Mouse (Mus musculus): ENCODE results near the gene Eif3l.
A peak's percentile ranks its signal among the peaks of the same experiment; 100 is the strongest.
"Not testable (repeated sequence)": the region's sequence is repeated elsewhere in the genome, so short reads cannot be mapped to it uniquely, and the experiment has no call there.

Eif3l gene

DNA sequence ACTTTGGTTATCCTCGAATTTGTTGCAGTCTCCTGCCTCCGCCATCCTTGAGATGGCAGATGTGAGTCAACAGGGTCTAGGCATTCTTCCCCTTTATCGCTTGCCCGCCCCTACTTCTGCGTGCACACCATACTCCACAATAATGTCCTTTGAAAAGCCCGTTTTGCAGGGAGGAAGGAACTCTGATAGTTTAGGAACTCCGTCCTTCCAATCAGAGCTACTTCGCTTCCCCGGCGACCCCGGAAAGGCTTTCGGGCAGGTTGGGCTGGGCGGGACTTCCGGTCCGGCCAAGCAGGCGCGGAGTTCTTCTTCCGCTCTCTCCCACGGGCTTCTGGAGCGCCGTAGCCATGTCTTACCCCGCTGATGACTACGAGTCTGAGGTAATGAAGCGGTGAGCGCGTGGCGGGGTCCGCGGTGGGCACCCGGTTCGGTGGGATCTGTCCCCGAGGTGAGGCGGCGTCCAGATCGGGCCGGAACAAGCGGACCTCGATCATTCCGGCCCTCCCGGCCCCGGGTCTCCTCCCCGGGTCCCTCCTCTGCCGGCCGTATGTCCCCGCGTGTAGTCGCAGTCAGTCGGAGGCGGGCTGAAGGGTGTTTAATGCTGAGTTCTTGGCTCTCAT is at the start of gene Eif3l:
Gene Eif3l, plus strand, starts transcription at position 267 of the 620 bp plus-strand sequence.
- peak; percentile 77 for DNase-seq (ENCODE audit: low read depth, low spot score)

DNA sequence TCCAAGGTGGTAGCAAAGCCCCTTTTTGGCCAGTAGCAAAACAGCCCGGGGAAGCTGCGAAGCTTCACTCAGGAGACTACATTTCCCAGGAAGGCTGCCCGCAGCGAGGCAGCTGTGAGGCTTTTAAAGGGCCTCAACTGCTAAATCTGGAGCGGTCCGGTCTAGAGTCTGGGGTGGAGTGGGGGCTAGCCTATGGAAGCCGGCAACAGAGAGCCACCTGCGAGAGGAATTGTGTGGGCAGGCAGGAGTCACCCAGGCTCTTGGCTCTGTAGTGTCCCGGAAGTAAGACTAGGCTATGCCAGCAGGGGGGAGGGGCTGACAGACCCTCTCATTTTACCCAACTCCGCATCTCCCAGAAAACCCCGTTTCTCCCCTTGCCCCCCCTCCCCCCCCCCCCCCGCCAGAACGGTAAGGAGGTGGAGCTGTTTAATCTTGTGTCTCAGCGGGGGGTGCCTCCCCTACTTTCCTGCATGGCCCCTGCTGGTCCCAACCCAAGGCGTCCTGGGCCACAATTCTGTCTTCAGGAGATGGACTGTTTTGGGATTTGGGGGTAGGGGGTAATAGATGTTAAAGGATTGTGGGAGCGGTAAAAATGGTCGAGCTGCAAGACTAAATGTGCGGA is 49.2 kb upstream of the Eif3l start:
- no peak for DNase-seq (ENCODE audit: low read depth, low spot score)

DNA sequence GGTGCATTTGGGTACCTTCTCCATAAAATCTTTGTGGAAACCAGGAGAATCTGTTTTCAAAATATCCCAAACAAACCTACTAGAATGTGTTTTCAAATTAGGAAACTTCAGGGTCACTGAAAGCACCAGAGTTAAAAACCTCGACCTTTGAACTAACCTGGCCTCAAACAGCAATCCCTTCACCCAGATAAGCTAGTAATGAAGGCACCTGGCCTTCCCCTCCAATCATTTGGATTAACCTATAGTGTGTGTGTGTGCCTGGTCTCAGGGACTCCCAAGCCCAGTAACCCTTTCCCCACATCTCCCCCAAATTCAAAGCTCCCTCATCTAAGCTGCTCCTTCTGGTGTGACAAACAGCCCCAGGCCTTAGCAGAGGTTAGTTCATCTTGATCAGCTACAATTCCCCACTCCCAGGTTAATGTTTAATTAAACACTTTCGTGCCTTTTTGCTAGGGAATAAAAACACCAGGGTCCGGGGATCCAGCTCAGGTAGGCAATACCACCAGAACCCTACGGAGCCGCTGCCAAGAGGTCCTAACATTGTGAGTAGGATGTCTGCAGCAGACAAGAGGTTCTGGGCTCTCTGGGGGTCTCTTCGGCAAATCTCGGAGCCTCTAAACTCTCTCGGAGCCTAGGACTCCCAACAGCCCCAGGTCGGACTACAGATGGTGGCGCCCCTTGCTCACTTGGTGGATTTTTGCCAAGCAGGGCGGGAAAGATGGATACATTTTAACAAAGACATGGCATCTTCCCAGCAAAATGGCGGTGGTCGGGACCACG is 48.3 kb upstream of the Eif3l start:
- no peak for DNase-seq (ENCODE audit: low read depth, low spot score)

DNA sequence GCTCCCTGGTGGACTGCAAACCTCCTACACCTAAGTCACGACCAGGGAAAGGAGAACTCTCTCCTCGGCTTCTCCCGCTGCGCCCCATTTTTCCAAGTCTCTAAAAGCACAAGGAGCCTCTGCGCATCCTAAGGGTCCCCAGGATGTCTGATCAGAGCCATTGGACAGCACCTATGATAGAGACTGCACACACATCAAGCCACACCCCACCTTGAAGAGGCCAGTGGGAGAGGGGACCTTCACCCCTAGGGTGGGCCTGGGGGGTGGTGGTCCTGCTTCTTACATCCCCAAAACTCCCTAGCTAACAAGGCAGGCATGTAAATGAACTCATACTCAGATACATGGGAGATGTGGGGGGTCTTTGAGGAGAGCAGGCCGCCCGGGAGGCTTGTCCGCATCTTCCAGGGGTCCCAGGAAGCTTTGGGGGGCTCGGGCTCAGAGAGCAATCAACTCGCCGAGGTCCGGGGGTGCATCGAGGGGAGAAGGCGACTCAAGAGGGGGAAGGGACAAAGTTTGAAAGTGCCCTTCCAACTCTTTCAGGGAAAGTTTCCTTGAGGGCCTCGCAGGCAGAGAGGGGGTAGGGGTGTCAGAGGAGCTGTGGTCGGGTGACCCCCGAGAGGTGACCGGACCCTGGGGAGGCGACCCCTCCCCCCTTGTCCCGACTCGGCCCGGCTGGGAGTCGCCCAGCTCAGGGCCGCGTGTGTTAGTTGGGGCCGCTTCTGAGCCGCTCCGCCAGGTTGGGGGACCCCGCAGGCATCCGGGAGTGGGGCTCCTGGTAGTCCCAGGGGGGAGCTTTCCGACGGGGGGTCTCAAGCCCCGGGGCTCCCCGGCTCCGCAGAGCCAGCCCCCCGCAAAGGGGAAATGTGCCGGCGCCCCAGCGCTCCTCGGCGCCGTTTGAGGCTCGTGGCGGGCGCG is 47.4 kb upstream of the Eif3l start:
- DNase-seq (ENCODE audit: low read depth, low spot score), result no peak

DNA sequence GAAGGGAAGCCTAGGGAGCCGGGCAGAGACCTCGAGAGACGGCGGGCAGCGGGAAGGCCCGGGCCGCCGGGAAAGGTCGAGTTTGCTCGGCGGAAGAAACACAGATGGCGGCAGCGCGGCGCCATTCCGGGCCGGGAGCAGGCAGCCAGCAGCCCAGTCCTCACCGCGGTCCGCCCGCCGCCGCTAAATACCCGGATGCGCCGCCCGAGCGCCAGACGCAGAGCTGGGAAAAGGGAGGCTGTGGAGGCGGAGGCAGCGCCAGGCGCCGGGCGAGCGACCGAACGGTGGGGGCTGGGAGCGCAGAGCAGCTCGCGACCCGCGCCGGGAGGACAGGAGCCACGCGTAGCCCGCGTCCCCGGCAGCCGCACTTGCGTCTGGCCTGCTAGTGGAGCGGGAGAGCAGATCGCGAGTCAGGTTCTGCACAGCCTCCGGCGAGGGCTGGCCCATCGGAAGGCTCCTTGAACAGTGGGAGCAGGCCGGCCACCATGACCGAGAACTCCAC is 46.7 kb upstream of the Eif3l start, which contains the start of gene H1f0:
Gene H1f0, plus strand, starts transcription at position 214 of the 502 bp plus-strand sequence.
- DNase-seq (ENCODE audit: low read depth, low spot score), result peak; percentile 84

DNA sequence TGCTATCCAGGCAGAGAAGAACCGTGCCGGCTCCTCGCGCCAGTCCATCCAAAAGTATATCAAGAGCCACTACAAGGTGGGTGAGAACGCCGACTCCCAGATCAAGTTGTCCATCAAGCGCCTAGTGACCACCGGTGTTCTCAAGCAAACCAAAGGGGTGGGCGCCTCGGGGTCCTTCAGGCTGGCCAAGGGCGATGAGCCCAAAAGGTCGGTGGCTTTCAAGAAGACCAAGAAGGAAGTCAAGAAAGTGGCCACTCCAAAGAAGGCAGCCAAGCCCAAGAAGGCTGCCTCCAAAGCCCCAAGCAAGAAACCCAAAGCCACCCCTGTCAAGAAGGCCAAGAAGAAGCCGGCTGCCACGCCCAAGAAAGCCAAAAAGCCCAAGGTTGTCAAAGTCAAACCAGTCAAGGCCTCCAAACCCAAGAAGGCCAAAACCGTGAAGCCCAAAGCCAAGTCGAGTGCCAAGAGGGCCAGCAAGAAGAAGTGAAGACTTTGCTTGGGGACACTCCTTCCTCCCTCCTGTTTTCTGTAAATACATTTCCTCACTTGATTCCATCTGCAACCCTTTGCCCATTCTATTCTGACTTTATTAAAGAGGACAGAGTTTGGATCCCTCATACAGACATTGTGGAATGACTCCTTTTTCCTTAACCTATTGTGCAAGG is 46.0 kb upstream of the Eif3l start:
- DNase-seq (ENCODE audit: low read depth, low spot score), result no peak

DNA sequence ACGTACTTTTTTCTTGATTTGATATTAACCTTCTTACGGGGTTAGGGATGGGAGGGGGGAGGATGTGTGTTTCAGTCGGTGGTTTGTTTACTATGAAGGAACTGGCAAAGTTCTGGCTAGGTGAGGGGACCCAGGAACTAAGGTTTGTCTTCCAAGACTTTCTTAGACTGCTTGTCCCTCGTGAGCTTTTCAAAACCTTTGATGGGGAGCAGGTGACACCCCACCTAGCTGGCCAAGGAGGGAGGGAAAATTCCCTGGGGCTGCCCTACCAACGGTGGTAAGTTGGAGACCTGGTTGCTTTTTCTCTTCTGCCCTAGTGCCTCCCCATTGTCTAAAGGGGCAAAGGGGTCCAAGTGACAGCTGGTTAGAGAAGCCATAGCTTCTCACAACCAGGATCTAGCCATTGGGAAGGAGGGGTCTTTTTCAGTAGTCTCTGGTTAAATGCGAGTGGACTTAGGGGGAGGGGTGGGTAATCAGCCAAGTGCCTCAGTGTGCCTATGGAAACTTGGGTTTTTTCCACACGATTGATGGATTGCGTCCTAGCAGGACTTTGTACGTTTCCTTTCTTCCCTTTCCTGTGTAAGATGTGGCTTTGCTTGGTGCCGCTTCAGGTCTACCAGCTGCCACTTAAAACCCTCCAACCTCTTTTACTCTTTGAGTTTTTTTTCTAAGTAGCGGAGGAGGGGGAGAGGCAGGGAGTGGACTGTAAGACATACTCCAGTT is 45.3 kb upstream of the Eif3l start:
- no peak for DNase-seq (ENCODE audit: low read depth, low spot score)

DNA sequence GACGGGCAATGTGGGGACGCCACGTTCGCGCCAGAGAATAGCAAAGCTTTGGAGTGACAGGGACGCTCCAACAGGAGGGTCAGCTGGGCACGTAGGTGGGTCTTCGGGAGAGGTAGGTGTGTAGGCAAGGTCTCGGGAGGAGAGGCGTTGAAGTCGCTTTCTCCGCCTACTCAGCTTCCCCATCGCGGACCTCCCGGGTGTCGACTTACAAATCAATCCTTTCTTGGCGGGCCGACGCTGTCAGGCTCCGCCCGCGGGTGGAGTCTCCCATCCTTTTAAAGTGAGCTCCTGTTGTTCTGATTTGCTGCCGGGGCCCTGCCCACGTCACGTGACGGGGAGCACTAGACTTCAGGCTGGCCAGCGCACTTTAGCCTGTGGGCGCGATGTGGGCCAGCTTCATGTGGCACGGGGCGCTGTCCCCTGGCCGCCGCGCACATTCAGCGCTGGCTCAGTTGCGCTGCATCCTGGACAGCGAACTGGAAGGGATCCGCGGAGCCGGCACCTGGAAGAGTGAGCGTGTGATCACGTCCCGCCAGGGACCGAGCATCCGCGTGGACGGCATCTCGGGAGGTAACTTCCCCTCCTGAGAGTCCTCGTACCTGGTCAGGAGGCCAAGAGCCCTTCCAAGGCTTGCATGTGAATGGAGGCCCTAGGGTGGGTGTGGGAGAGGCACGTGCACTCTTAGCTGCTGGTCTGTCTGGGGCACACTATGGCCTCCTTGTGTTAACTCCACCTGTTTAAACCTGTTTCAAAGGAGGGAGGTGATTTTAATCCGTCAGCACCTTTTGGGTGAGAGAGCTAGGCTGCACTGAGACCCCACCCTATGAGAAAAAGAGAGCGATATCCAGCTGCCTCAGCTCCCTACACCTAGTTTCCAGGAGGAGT is 44.2 kb upstream of the Eif3l start:
- peak; percentile 90 for DNase-seq (ENCODE audit: low read depth, low spot score)

DNA sequence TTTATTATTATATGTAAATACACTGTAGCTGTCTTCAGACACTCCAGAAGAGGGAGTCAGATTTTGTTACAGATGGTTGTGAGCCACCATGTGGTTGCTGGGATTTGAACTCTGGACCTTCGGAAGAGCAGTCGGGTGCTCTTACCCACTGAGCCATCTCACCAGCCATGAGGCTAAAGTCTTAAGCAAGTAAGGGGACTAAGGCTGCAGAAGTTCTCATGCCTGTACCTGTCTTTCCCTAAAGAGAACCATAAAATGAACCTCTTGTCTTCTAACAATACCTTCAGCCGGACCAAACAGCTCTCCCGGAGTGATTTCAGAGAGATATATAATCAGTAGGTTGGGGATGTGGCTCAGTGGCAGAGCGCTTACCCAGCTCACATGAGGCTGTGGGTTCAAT is 43.1 kb upstream of the Eif3l start:
- DNase-seq (ENCODE audit: low read depth, low spot score), result not testable (repeated sequence)

DNA sequence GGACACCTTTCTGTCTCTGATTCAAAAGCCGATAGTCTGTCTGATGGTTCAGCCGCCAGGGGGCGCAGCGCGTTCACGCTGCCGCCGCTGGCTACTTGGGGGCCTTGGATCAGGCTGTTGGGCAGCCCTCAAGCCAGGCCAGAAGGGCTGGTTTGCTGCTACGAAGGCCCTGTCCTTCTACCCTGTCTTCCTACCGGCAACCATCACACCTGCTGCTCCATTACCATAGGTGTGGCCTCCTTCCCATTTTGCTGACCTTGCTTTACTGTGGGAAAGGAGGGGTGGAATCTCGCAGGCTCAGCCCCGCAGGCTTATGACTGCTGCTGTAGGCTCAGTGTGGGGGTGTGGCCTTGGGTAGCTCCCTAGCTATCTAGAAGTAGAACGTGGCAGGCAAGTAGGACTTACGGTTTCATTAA is 37.1 kb upstream of the Eif3l start:
- DNase-seq (ENCODE audit: low read depth, low spot score), result peak; percentile 67

DNA sequence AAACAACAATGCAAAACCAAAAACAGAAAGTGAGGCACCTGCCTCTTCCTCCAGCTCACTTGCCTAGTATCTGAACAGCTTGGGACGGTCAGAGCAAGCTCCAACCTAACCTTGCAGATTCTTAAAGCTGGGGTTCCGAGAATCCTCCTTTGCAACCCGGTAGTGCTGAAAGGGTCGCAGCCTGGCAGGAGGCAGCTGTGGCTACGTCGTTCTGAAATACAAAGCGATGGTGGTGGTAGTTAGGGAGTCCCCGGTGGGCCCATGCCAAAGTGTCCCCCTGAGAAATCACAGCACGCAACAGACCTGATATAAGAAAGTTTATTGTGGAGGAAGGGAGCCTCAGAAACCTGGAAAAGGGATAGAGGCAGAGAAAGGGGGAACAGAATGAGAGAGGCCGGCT is 36.6 kb upstream of the Eif3l start:
- DNase-seq (ENCODE audit: low read depth, low spot score), result no peak

DNA sequence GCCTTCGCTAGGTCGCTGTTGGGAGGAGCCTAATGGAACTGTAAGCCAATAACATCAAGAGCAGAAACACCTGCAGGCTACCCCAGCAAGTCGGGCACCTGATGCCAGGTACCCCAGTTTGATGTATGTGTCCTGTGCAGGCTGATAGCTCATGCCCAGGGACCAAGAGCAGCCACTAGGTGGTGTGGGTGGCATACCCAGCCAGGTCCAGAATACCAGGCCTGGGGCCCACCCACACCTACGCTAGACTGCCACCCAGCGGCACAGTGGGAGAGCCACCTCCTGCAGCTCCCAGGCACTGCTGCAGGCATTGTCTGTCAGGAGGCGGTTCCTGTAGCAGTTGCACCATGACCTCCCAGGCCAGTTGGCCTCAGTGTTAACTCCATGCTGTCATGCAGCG is 36.1 kb upstream of the Eif3l start:
- DNase-seq (ENCODE audit: low read depth, low spot score), result no peak

DNA sequence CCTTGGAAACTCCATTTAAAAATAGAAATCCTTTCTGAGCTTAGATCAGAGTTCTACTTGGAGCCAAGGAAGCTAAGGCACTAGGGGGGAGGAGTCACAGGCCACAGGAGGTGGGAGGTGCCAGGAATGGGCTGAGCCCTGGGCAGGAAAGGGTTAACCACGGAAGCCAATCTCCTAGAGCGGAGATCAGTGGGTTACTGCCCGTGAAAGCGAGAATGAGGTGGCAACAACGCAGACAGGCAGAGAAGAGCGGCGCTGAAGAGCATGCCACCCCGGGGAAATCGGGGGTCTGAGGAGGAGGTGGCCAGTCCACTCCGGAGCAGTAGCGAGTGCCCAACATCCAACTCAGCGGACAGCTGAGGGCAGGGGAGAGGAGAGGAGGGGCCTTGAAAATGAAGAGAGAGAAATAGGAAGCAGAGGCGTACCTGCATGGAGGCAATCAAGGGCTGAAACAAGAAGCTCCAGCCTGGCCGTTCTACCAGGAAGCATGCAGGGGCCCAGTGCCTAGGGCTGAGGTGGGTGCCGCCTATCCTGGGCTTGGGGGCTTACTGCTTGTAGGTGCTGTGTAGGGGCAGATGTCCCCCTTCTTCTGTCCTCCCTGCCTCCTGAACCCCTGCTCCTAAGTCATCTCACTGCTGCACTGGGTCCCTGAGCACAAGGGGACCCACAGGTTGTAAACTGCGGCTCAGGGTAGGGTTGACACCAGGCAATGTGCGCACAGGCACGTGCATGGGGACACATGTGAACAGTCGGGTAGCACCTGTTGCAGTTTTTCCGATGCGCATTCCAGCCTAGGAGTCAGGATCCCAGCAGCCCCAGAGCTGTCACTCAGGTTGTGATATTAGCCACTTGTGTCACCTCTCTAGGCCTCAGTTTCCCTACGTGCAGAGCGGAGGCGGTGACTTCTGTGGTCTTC is 34.2 kb upstream of the Eif3l start:
- DNase-seq (ENCODE audit: low read depth, low spot score), result no peak

DNA sequence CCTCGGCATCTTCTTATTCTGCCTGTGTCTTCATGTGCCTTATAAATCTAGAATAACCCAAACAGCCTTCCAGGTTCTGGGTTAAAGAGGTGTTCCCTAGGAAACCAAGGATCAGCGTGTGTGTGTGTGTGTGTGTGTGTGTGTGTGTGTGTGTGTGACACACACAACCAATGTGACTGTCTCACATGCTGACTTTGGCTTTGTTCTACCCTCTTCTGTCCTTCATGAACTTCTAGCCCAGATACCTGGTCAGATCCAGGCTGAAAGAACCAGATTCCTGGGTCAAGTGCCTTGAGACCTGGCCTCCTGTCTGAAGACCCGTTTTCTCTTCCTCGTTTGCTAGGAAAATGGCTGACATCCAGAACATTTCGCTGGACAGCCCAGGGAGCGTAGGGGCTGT is 33.4 kb upstream of the Eif3l start, which contains the start of gene Galr3:
Gene Galr3, plus strand, starts transcription at position 301 of the 400 bp plus-strand sequence.
- DNase-seq (ENCODE audit: low read depth, low spot score), result no peak

DNA sequence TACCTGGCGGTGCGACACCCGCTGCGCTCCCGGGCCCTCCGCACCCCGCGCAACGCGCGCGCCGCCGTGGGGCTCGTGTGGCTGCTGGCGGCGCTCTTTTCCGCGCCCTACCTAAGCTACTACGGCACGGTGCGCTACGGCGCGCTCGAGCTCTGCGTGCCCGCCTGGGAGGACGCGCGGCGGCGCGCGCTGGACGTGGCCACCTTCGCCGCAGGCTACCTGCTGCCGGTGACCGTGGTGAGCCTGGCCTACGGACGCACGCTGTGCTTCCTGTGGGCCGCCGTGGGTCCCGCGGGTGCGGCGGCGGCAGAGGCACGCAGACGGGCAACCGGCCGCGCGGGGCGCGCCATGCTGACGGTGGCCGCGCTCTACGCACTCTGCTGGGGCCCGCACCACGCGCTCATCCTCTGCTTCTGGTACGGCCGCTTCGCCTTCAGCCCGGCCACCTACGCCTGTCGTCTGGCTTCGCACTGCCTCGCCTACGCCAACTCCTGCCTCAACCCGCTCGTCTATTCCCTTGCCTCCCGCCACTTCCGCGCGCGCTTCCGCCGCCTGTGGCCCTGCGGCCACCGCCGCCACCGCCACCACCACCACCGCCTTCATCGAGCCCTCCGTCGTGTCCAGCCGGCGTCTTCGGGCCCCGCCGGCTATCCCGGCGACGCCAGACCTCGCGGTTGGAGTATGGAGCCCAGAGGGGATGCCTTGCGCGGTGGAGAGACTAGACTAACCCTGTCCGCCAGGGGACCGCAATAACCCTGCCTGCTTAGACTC is 32.1 kb upstream of the Eif3l start:
- DNase-seq (ENCODE audit: low read depth, low spot score), result no peak

DNA sequence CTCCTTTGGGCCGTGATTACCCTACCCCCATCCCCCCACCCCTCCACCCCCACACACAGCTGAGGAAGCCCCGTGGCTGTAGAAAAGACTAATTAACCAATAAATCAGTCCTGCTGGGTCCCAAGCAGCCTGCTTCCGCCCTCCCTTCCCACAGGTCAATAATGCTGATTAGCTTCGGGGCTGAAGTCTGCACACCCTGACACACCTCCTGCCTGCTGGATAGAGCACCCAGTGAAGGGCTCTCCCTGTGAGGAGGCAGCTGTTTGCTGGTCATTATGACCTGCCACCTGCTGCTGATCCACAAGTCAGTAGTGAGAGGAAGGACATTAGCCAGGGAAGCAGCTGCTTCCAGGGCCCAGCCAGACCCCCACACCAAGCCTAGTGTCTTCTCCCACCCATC is 30.1 kb upstream of the Eif3l start:
- no peak for DNase-seq (ENCODE audit: low read depth, low spot score)

DNA sequence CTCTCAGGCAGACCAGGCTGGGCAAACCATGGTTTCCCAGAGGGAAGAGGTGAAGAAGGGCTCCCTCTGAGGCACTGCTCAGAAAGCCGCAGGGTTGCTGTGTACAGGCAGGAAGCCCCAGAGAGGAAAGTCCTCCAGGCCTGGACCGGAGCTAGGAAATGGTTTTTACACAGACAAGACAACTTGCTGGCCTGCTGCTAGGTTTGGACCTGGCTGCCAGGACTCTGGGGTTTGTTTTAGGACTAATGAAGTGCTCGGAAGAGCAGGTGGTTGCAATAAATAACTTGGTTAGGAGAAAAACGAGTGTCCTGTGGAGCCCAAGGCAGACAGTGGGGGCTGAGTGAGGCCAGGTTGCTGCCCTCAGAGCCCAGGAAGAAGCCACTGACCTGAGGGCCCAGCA is 26.8 kb upstream of the Eif3l start:
- DNase-seq (ENCODE audit: low read depth, low spot score), result no peak

Data from embryo, embryonic 11.5 days (tissue).